Mouse (Mus musculus) spleen, embryonic (tissue): ENCODE data around the gene Rxfp1.
"Not testable (repeated sequence)": the region's sequence is repeated elsewhere in the genome, so short reads cannot be mapped to it uniquely, and the experiment has no call there.

Experiments used
- CTCF ChIA-PET: fragments of 350-600 bp; sonication (Branson Sonifier 250); formaldehyde crosslinking; loops from one replicate; lab custom pipeline; 2022; lab: Charles Lee

The Rxfp1 gene

GRCm38 (mm10) chr3:79737780-79738179 lies at the start of gene Rxfp1:
Gene Rxfp1 (minus strand): TSS chr3:79737880.
- CTCF ChIA-PET = no interaction called here

- CTCF ChIA-PET = no interaction called here
Measured at GRCm38 (mm10) chr3:79784362-79784736, 46.7 kb upstream of the Rxfp1 start.

- CTCF ChIA-PET = no interaction called here
Measured at GRCm38 (mm10) chr3:79783630-79784361, 46.1 kb upstream of the Rxfp1 start.

GRCm38 (mm10) chr3:79772701-79773100 lies 35.0 kb upstream of the Rxfp1 start:
- CTCF ChIA-PET = no interaction called here

- CTCF ChIA-PET = no interaction called here
Measured at GRCm38 (mm10) chr3:79753736-79754135, 16.1 kb upstream of the Rxfp1 start.

- CTCF ChIA-PET = no interaction called here
Measured at GRCm38 (mm10) chr3:79746585-79746984, 8.9 kb upstream of the Rxfp1 start.

- CTCF ChIA-PET = no interaction called here
Measured at GRCm38 (mm10) chr3:79745101-79745500, 7.4 kb upstream of the Rxfp1 start.

- CTCF ChIA-PET = no interaction called here
Measured at GRCm38 (mm10) chr3:79744415-79744814, 6.7 kb upstream of the Rxfp1 start.

- CTCF ChIA-PET = no interaction called here
Measured at GRCm38 (mm10) chr3:79740351-79740750, 2.7 kb upstream of the Rxfp1 start.

- CTCF ChIA-PET = no interaction called here
Measured at GRCm38 (mm10) chr3:79738451-79738850, 771 bp upstream of the Rxfp1 start.

- CTCF ChIA-PET = no interaction called here
Measured at GRCm38 (mm10) chr3:79726506-79727075, 11.1 kb downstream of the Rxfp1 start.

GRCm38 (mm10) chr3:79720756-79721484 lies 16.8 kb downstream of the Rxfp1 start:
- CTCF ChIA-PET = no interaction called here

GRCm38 (mm10) chr3:79706436-79706835 lies 31.2 kb downstream of the Rxfp1 start:
- CTCF ChIA-PET = no interaction called here

- CTCF ChIA-PET = no interaction called here
Measured at GRCm38 (mm10) chr3:79703135-79703534, 34.5 kb downstream of the Rxfp1 start.

- CTCF ChIA-PET = no interaction called here
Measured at GRCm38 (mm10) chr3:79691957-79692356, 45.7 kb downstream of the Rxfp1 start.

GRCm38 (mm10) chr3:79690111-79690651 lies 47.5 kb downstream of the Rxfp1 start:
- CTCF ChIA-PET = interaction anchor here (0.5 kb wide), 1 partner anchor 88 kb away, joined by 3 read pairs; no protein-coding TSS in a partner anchor

GRCm38 (mm10) chr3:79688101-79688500 lies 49.6 kb downstream of the Rxfp1 start:
- CTCF ChIA-PET = not testable (repeated sequence)

- CTCF ChIA-PET = no interaction called here
Measured at GRCm38 (mm10) chr3:79683529-79683928, 54.2 kb downstream of the Rxfp1 start.

GRCm38 (mm10) chr3:79682351-79683132 lies 55.1 kb downstream of the Rxfp1 start:
- CTCF ChIA-PET = no interaction called here

- CTCF ChIA-PET = interaction anchor here (0.6 to 0.7 kb wide), 2 partner anchors 35 to 384 kb away, joined by 7 to 18 read pairs; no protein-coding TSS in a partner anchor
Measured at GRCm38 (mm10) chr3:79676411-79676810, 61.3 kb downstream of the Rxfp1 start.

GRCm38 (mm10) chr3:79674641-79675040 lies 63.0 kb downstream of the Rxfp1 start:
- CTCF ChIA-PET = no interaction called here
